Mouse (Mus musculus) embryonic fibroblast, embryonic 13.5 days (primary cell): ENCODE data around the gene Hexdc.

Experiments
- CTCF ChIP-seq: IDR thresholded peaks from 2 replicates; pipeline ENCODE4 v1.5.1; 2011; ENCODE audit warnings: mild to moderate bottlenecking, control low read depth, low read length, moderate library complexity, borderline replicate concordance; ENCODE audit not compliant: insufficient read depth
- POLR2A ChIP-seq: IDR thresholded peaks from 2 replicates; pipeline ENCODE4 v1.6.1; 2011; ENCODE audit warnings: low read depth, mild to moderate bottlenecking, control low read depth, low read length, moderate library complexity

DNA sequence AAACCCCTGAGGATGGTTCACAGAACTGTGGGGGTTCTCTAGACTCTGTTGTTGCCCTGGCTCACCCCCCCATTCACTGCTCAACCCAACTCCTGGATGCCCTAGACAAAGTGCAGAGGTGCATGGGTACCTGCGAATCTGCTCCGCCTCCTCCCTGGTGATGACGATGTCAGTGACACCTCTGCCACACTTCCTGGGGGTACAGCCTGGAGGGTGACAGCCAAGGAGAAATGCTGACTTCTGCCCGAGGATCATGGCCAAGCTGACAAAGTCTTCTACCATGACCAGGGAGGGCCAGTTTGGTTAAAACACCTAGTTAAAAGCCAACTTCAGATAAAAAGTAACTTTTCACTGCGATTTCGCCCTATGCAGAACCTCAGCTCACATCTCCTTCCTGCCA is 3.5 kb upstream of the Hexdc start:
- TF ChIP-seq CTCF (no peak), POLR2A (no peak)
